Mouse (Mus musculus): ENCODE measurements around the gene Pgm2l1. TPM values are rescaled to one million over a fixed set of nuclear protein-coding genes. Genes with fewer than 3 reads are reported as not detected.

Gene Pgm2l1
- polyA plus RNA-seq, 1 experiment, result 49.6 TPM

GRCm38 (mm10) chr7:100207886-100208285, 19.3 kb upstream of the Pgm2l1 start:
- Histone ChIP-seq H3K4me3 (replicated peaks; ENCODE audit: insufficient read depth, low read depth, low read length) (no peak overlapping the region), H3K27ac (ENCODE audit: insufficient read depth, low read length) (no peak overlapping the region), H3K4me1 (ENCODE audit: control insufficient read depth, insufficient read depth, low read length) (no peaks in the 10 kb centered on the region; the same call in 1 of the 2 replicates), H3K27me3 (ENCODE audit: control insufficient read depth, insufficient read depth, low read length) (no peaks in the 10 kb centered on the region)
- no peak for TF ChIP-seq POLR2A (IDR thresholded peaks at IDR 0.05; ENCODE audit: borderline replicate concordance, insufficient read depth, low read length)
- no peak for TF ChIP-seq CTCF (IDR thresholded peaks at IDR 0.05; ENCODE audit: borderline replicate concordance, insufficient read depth, low read depth, low read length)
- DNase-seq, result no peak

GRCm38 (mm10) chr7:100214310-100214709, 12.9 kb upstream of the Pgm2l1 start:
- DNase-seq, result peak in 1 of 2 experiments; percentile 52
- Histone ChIP-seq H3K27me3 (ENCODE audit: control insufficient read depth, insufficient read depth, low read length) (no peaks in the 10 kb centered on the region), H3K4me3 (replicated peaks; ENCODE audit: insufficient read depth, low read depth, low read length) (no peak overlapping the region), H3K27ac (ENCODE audit: insufficient read depth, low read length) (peak overlapping the region; percentile 71; the same call in 1 of the 2 replicates), H3K4me1 (ENCODE audit: control insufficient read depth, insufficient read depth, low read length) (peaks cover 21% of the 10 kb centered on the region)
- TF ChIP-seq POLR2A (IDR thresholded peaks at IDR 0.05; ENCODE audit: borderline replicate concordance, insufficient read depth, low read length), result no peak
- TF ChIP-seq CTCF (IDR thresholded peaks at IDR 0.05; ENCODE audit: borderline replicate concordance, insufficient read depth, low read depth, low read length), result no peak
- WGBS, result 26% methylated on average over 4 of the region's 4 CpGs

- Histone ChIP-seq H3K4me1 (ENCODE audit: control insufficient read depth, insufficient read depth, low read length) (peaks cover 21% of the 10 kb centered on the region), H3K4me3 (replicated peaks; ENCODE audit: insufficient read depth, low read depth, low read length) (no peak overlapping the region), H3K27me3 (ENCODE audit: control insufficient read depth, insufficient read depth, low read length) (no peaks in the 10 kb centered on the region), H3K27ac (ENCODE audit: insufficient read depth, low read length) (peak overlapping the region; percentile 71)
- DNase-seq, result peak; percentile 57 to 85
- WGBS, result 18% methylated on average over 6 of the region's 6 CpGs
- TF ChIP-seq POLR2A (IDR thresholded peaks at IDR 0.05; ENCODE audit: borderline replicate concordance, insufficient read depth, low read length), result no peak
- TF ChIP-seq CTCF (IDR thresholded peaks at IDR 0.05; ENCODE audit: borderline replicate concordance, insufficient read depth, low read depth, low read length), result no peak
Observed at GRCm38 (mm10) chr7:100215116-100215732, 12.0 kb upstream of the Pgm2l1 start.

- WGBS, result 22% methylated on average over 10 of the region's 10 CpGs
- no peaks in the 10 kb centered on the region for H3K27me3 ChIP-seq (ENCODE audit: control insufficient read depth, insufficient read depth, low read length)
- H3K4me3 ChIP-seq (replicated peaks; ENCODE audit: insufficient read depth, low read depth, low read length), result peak overlapping the region; percentile 3
- peak; percentile 30 to 32 for DNase-seq
- peak overlapping the region; percentile 73 for H3K27ac ChIP-seq (ENCODE audit: insufficient read depth, low read length)
- no peak for TF ChIP-seq CTCF (IDR thresholded peaks at IDR 0.05; ENCODE audit: borderline replicate concordance, insufficient read depth, low read depth, low read length)
- TF ChIP-seq POLR2A (IDR thresholded peaks at IDR 0.05; ENCODE audit: borderline replicate concordance, insufficient read depth, low read length), result no peak
- H3K4me1 ChIP-seq (ENCODE audit: control insufficient read depth, insufficient read depth, low read length), result peaks cover 21% of the 10 kb centered on the region
Observed at GRCm38 (mm10) chr7:100215976-100216375, 11.2 kb upstream of the Pgm2l1 start.

GRCm38 (mm10) chr7:100216601-100217565, 10.3 kb upstream of the Pgm2l1 start:
- no peaks in the 10 kb centered on the region for H3K27me3 ChIP-seq (ENCODE audit: control insufficient read depth, insufficient read depth, low read length)
- no peak overlapping the region for H3K4me3 ChIP-seq (replicated peaks; ENCODE audit: insufficient read depth, low read depth, low read length)
- H3K27ac ChIP-seq (ENCODE audit: insufficient read depth, low read length), result peak overlapping the region; percentile 73
- peaks cover 21% of the 10 kb centered on the region for H3K4me1 ChIP-seq (ENCODE audit: control insufficient read depth, insufficient read depth, low read length)
- WGBS, result 90% methylated on average over 9 of the region's 9 CpGs
- DNase-seq, result no peak
- no peak for TF ChIP-seq POLR2A (IDR thresholded peaks at IDR 0.05; ENCODE audit: borderline replicate concordance, insufficient read depth, low read length)
- no peak for TF ChIP-seq CTCF (IDR thresholded peaks at IDR 0.05; ENCODE audit: borderline replicate concordance, insufficient read depth, low read depth, low read length)

- Histone ChIP-seq H3K27me3 (ENCODE audit: control insufficient read depth, insufficient read depth, low read length) (no peaks in the 10 kb centered on the region), H3K4me3 (replicated peaks; ENCODE audit: insufficient read depth, low read depth, low read length) (peak overlapping the region; percentile 84), H3K4me1 (ENCODE audit: control insufficient read depth, insufficient read depth, low read length) (no peaks in the 10 kb centered on the region; the same call in 1 of the 2 replicates), H3K27ac (ENCODE audit: insufficient read depth, low read length) (peak overlapping the region; percentile 73)
- under 1% methylated on average over 23 of the region's 23 CpGs for WGBS
- TF ChIP-seq POLR2A (IDR thresholded peaks at IDR 0.05; ENCODE audit: borderline replicate concordance, insufficient read depth, low read length) (no peak), CTCF (IDR thresholded peaks at IDR 0.05; ENCODE audit: borderline replicate concordance, insufficient read depth, low read depth, low read length) (no peak)
- DNase-seq, result peak; percentile 28 to 67
Observed at GRCm38 (mm10) chr7:100227896-100228525, 817 bp downstream of the Pgm2l1 start.

GRCm38 (mm10) chr7:100228957-100229356, 1.8 kb downstream of the Pgm2l1 start:
- WGBS, result 36% methylated on average over 3 of the region's 3 CpGs
- H3K4me1 ChIP-seq (ENCODE audit: control insufficient read depth, insufficient read depth, low read length), result no peaks in the 10 kb centered on the region; the same call in 1 of the 2 replicates
- H3K27ac ChIP-seq (ENCODE audit: insufficient read depth, low read length), result no peak overlapping the region
- no peak for TF ChIP-seq POLR2A (IDR thresholded peaks at IDR 0.05; ENCODE audit: borderline replicate concordance, insufficient read depth, low read length)
- no peak for TF ChIP-seq CTCF (IDR thresholded peaks at IDR 0.05; ENCODE audit: borderline replicate concordance, insufficient read depth, low read depth, low read length)
- DNase-seq, result no peak
- H3K27me3 ChIP-seq (ENCODE audit: control insufficient read depth, insufficient read depth, low read length), result no peaks in the 10 kb centered on the region
- peak overlapping the region; percentile 61 for H3K4me3 ChIP-seq (replicated peaks; ENCODE audit: insufficient read depth, low read depth, low read length)
